Mouse (Mus musculus) G1E (cell line): Measurements from ENCODE around the gene Lcn2.

Experiments
- CTCF ChIP-seq: IDR thresholded peaks from 2 replicates; pipeline ENCODE4 v1.5.1; 2012; ENCODE audit warnings: low read depth, low read length, inconsistent platforms, mixed read lengths
- GATA2 ChIP-seq: IDR thresholded peaks from 2 replicates; pipeline ENCODE4 v1.6.1; 2012; ENCODE audit warnings: low read depth, low read length, inconsistent platforms, borderline replicate concordance
- TAL1 ChIP-seq: conservative IDR thresholded peaks from 2 replicates; pipeline ENCODE4 v1.6.1; 2012; ENCODE audit warnings: low read depth, low read length, inconsistent platforms, mixed read lengths

- TF ChIP-seq CTCF: no peak
- no peak for TF ChIP-seq TAL1
- TF ChIP-seq GATA2: no peak
Observed at GRCm38 (mm10) chr2:32350471-32351051, 37.5 kb downstream of the Lcn2 start.
